Mouse (Mus musculus) lung, postnatal 0 days (tissue): Measurements from ENCODE around the gene Ets2. TPM values are rescaled to one million over a fixed set of nuclear protein-coding genes. Genes with fewer than 3 reads are reported as not detected.

Experiments used
- ATAC-seq: fragments of 200-750 bp; cut with Nextera tagmentation; 2 replicates; pipeline ENCODE4 v1.8.0; 2017; ENCODE audit warnings: moderate library complexity
- DNase-seq: peaks from one replicate; pipeline ENCODE4 v3.0.0-alpha.2; 2016; ENCODE audit warnings: low spot score
- H3K27ac ChIP-seq: fragments of 300-500 bp; sonication (generic); 2 replicates; pipeline ENCODE4 v1.5.1; 2014; ENCODE audit warnings: antibody characterized with exemption, mild to moderate bottlenecking, low read length, mixed read lengths
- H3K27me3 ChIP-seq: fragments of 300-500 bp; sonication (generic); replicated peaks from 2 replicates; pipeline ENCODE4 v1.6.1; 2014; ENCODE audit warnings: low read length, mixed read lengths; ENCODE audit not compliant: insufficient read depth
- H3K36me3 ChIP-seq: fragments of 300-500 bp; sonication (generic); 2 replicates; pipeline ENCODE4 v1.6.1; 2014; ENCODE audit warnings: low read length, mixed read lengths; ENCODE audit not compliant: insufficient read depth
- H3K4me1 ChIP-seq: fragments of 300-500 bp; sonication (generic); 2 replicates; pipeline ENCODE4 v1.6.1; 2014; ENCODE audit warnings: antibody characterized with exemption, low read depth, low read length, mixed read lengths; ENCODE audit not compliant: insufficient read depth
- H3K4me2 ChIP-seq: fragments of 300-500 bp; sonication (generic); replicated peaks from 2 replicates; pipeline ENCODE4 v1.6.1; 2014; ENCODE audit warnings: low read depth, mild to moderate bottlenecking, low read length, moderate library complexity, mixed read lengths
- H3K4me3 ChIP-seq: fragments of 300-500 bp; sonication (generic); 2 replicates; pipeline ENCODE4 v1.5.1; 2014; ENCODE audit warnings: low read depth, low read length
- H3K9ac ChIP-seq: fragments of 300-500 bp; sonication (generic); replicated peaks from 2 replicates; pipeline ENCODE4 v1.6.1; 2014; ENCODE audit warnings: low read depth, mild to moderate bottlenecking
- H3K9me3 ChIP-seq: fragments of 300-500 bp; sonication (generic); 2 replicates; pipeline ENCODE4 v1.6.1; 2016; ENCODE audit warnings: low read length, mixed read lengths
- CTCF ChIP-seq: IDR thresholded peaks from 2 replicates; pipeline ENCODE4 v1.5.1; 2016; ENCODE audit warnings: antibody characterized with exemption, mild to moderate bottlenecking
- EP300 ChIP-seq: IDR thresholded peaks from 2 replicates; pipeline ENCODE4 v1.6.1; 2016; ENCODE audit warnings: antibody characterized with exemption, mild to moderate bottlenecking, control low read depth
- WGBS: fragments of 180-500 bp; shearing (Covaris S2); extraction: QIAGEN DNeasy Blood & Tissue Kit; methylation state at CpG from one replicate; pipeline ENCODE4 v1.1.7; 2014; 5-methylcytosine and 5-hydroxymethylcytosine counted together
- polyA plus RNA-seq: library from polyadenylated mRNA; unstranded; fragments of >200 nt; fragmentation: Nextera tagmentation; extraction: Ambion mirVana; gene quantifications from 2 replicates; pipeline ENCODE4 v1.2.1, GENCODE M21; 2015

Ets2 gene
- polyA plus RNA-seq: 71.2 and 75.5 TPM in 2 replicates

- Histone ChIP-seq H3K27ac (peak within 1 kb of the TSS; percentile 99), H3K9me3 (no peaks in the 10 kb centered on the region), H3K4me3 (peak within 1 kb of the TSS; percentile 99), H3K27me3 (no peaks in the 10 kb centered on the region), H3K4me1 (peaks cover 23% of the 10 kb centered on the region; the same call in 1 of the 2 replicates), H3K4me2 (peak within 1 kb of the TSS; percentile 91), H3K9ac (peak within 1 kb of the TSS; percentile 100), H3K36me3 (0 out of 2 replicates have a peak, but pooled peaks cover 11% of the 10 kb centered on the region)
- WGBS: 2% methylated on average over 48 of the region's 64 CpGs
- ATAC-seq (peak; percentile 94), DNase-seq (peak; percentile 97)
- peak; percentile 94 for TF ChIP-seq CTCF
- peak; percentile 38; the same call in 1 of the 2 replicates for TF ChIP-seq EP300
Measured at GRCm38 (mm10) chr16:95701802-95702561, at the start of gene Ets2. TSS of gene Ets2 (plus strand) at chr16:95702075.

DNA sequence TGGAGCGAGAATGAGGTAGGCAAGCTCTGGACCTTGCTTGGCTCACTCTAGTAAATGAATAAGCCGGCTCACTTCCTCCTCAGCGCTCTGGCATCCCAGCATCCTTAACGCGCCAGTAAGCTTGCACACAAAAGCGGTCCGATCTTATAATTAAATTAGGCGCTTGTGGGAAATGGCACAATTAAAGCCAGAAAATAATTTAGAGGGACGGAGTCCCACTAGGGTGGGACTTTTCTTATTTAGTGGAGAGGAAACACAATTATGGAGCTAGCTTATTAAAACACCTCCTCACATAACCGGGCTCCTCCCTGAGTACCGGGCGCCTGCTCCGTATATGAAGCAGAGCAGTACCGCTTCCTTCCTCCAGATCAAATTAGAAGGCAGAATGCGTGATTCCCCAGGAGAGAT lies 47.7 kb upstream of the Ets2 start:
- Histone ChIP-seq H3K4me2 (no peak overlapping the region), H3K9ac (no peak overlapping the region), H3K27ac (no peak overlapping the region), H3K36me3 (no peaks in the 10 kb centered on the region), H3K9me3 (no peaks in the 10 kb centered on the region), H3K27me3 (no peaks in the 10 kb centered on the region), H3K4me3 (no peak overlapping the region), H3K4me1 (no peaks in the 10 kb centered on the region)
- WGBS: 93% methylated on average over 15 of the region's 15 CpGs
- no peak for ATAC-seq
- TF ChIP-seq CTCF (no peak), EP300 (no peak)
- DNase-seq: no peak

GRCm38 (mm10) chr16:95656535-95656934 lies 45.3 kb upstream of the Ets2 start:
- no peak for ATAC-seq

GRCm38 (mm10) chr16:95657187-95657586 lies 44.7 kb upstream of the Ets2 start:
- 92% methylated on average over 5 of the region's 5 CpGs for WGBS
- no peak for DNase-seq
- H3K27ac ChIP-seq: no peak overlapping the region

More at GRCm38 (mm10) chr16:95656535-95656934, 45.3 kb upstream of the Ets2 start:
- Histone ChIP-seq H3K36me3 (no peaks in the 10 kb centered on the region), H3K9me3 (no peaks in the 10 kb centered on the region), H3K4me1 (no peaks in the 10 kb centered on the region), H3K4me3 (no peak overlapping the region), H3K27me3 (no peaks in the 10 kb centered on the region), H3K27ac (no peak overlapping the region), H3K4me2 (no peak overlapping the region), H3K9ac (no peak overlapping the region)
- no peak for TF ChIP-seq CTCF
- DNase-seq: no peak
- 89% methylated on average over 4 of the region's 4 CpGs for WGBS

GRCm38 (mm10) chr16:95657756-95658155 lies 44.1 kb upstream of the Ets2 start:
- Histone ChIP-seq H3K4me3 (no peak overlapping the region), H3K36me3 (no peaks in the 10 kb centered on the region), H3K27ac (no peak overlapping the region), H3K9ac (no peak overlapping the region), H3K27me3 (no peaks in the 10 kb centered on the region), H3K9me3 (no peaks in the 10 kb centered on the region), H3K4me2 (no peak overlapping the region), H3K4me1 (no peaks in the 10 kb centered on the region)
- DNase-seq (no peak), ATAC-seq (no peak)
- WGBS: 92% methylated on average over 5 of the region's 5 CpGs
- no peak for TF ChIP-seq EP300
- TF ChIP-seq CTCF: 0 out of 2 replicates have a peak, but pooled peaks have one; percentile 19

More at GRCm38 (mm10) chr16:95657187-95657586, 44.7 kb upstream of the Ets2 start:
- no peaks in the 10 kb centered on the region for H3K4me1 ChIP-seq
- no peak overlapping the region for H3K9ac ChIP-seq
- TF ChIP-seq CTCF: no peak
- TF ChIP-seq EP300: no peak
- no peak for ATAC-seq
- no peaks in the 10 kb centered on the region for H3K36me3 ChIP-seq
- no peaks in the 10 kb centered on the region for H3K27me3 ChIP-seq
- no peak overlapping the region for H3K4me3 ChIP-seq
- H3K4me2 ChIP-seq: no peak overlapping the region
- no peaks in the 10 kb centered on the region for H3K9me3 ChIP-seq

DNA sequence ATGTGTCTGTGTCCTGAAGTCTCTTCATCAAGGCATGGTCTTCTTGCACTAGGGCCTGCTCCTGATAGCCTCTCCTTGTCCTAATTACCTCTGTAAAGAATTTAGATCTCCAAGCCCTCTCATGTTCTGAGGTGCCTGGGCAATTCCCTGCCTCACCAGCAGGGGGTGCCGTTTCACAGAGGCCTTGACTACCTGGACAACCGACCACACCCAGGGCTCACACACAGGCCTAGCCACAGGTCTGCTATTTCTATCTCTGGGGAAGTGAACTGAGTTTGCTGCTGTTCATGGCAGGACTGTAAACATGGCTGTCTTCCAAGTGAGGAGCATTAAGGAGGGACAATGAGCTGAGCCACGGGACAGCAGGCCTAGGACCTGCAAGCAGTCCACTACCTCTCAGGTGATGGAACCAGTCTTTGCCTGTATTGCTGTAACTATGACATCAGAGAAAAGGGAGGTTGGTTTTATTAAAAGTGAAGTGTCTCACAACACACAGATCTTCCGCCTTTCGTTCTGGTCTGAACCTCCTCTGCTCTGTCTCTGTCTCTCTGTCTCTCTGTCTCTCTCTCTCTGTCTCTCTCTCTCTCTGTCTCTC lies 42.9 kb upstream of the Ets2 start:
- no peak overlapping the region for H3K4me2 ChIP-seq
- peak overlapping the region; percentile 67 for H3K27ac ChIP-seq
- H3K4me3 ChIP-seq: no peak overlapping the region
- 43% methylated on average over 5 of the region's 5 CpGs for WGBS
- no peak overlapping the region for H3K9ac ChIP-seq
- H3K4me1 ChIP-seq: no peaks in the 10 kb centered on the region
- no peak for TF ChIP-seq EP300
- peak; percentile 90 for TF ChIP-seq CTCF
- DNase-seq (peak; percentile 63), ATAC-seq (peak; percentile 47)
- H3K27me3 ChIP-seq: no peaks in the 10 kb centered on the region
- H3K36me3 ChIP-seq: no peaks in the 10 kb centered on the region
- H3K9me3 ChIP-seq: no peaks in the 10 kb centered on the region
